Mouse (Mus musculus): ENCODE data around the gene AL731706.1. TPM values are rescaled to one million over a fixed set of nuclear protein-coding genes. Genes with fewer than 3 reads are reported as not detected.

The AL731706.1 gene
- polyA plus RNA-seq (2011; ENCODE audit: insufficient read depth, insufficient read length, low read depth, missing spikeins) = 8.8 and 13.4 TPM in 2 replicates

DNA sequence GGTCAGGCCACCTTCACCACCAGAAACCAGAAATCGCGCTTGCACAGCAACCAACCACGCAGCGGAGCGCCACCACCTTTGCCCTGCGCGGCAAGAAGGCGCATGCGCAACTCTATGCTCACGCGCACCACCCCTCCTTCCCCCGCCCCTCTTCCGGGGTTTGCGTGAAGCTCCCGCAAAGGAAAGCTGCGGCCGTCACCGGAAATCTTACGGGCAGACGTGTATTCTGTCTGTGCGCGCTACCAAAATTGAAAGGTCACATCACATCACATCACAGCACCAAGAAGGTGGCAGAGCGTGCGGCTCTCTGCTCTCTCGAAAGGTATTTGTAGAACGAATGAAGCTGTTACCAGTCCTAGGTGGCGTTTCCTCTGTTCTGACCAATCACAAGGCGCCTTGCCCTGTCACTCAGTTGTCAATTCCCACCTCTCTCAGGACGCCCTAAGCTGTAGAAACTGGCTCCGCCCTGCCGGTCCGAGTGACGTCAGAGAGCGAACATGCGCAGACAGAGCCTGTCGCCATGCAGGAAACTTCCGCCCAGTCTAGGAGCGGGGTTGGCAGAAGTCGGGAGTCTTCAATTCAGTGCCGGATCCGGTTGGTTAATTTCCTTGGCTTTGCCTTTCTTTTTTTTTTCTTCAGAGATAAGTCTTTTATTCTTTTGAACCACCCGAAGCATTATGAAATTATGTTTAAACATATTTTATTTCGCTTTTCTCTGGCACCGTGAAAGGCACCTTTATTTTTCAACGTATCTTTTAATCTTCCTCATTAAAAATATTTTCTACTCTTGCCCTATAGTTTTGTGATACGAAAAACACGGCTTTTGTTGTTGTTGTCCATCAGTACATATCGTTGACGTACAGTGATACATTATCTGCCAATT, at the start of gene AL731706.1, which contains the start of the genes Slx4ip and Mkks:
Gene AL731706.1 (minus strand): TSS at position 322 of the 883 bp plus-strand sequence.
Gene Slx4ip (plus strand): TSS at position 151 of the 883 bp plus-strand sequence.
Gene Mkks (minus strand): TSS at position 322 of the 883 bp plus-strand sequence.
- Histone ChIP-seq H3K4me3 (ENCODE audit: low read depth, low read length) (peak within 1 kb of the TSS; percentile 100), H3K4me1 (ENCODE audit: control insufficient read depth, insufficient read depth, low read length) (no peaks in the 10 kb centered on the region), H3K9me3 (replicated peaks; ENCODE audit: control insufficient read depth, insufficient read depth, low read length, poor library complexity, severe bottlenecking) (no peaks in the 10 kb centered on the region), H3K27ac (ENCODE audit: insufficient read depth, low read length) (peak within 1 kb of the TSS; percentile 58), H3K27me3 (ENCODE audit: control insufficient read depth, insufficient read depth, low read length, poor library complexity, severe bottlenecking) (no peaks in the 10 kb centered on the region), H3K36me3 (ENCODE audit: control insufficient read depth, insufficient read depth, low read length, poor library complexity, severe bottlenecking) (peaks cover 6% of the 10 kb centered on the region; the same call in 1 of the 2 replicates), H3K9ac (ENCODE audit: low read depth, poor library complexity, severe bottlenecking) (peak within 1 kb of the TSS; percentile 70)
- TF ChIP-seq POLR2A (IDR thresholded peaks at IDR 0.05; ENCODE audit: insufficient read depth, low read length) (peak; percentile 10), CTCF (IDR thresholded peaks at IDR 0.05; ENCODE audit: low read depth, low read length) (no peak), EP300 (IDR thresholded peaks at IDR 0.05; ENCODE audit: insufficient read depth, low read depth, low read length) (no peak)

DNA sequence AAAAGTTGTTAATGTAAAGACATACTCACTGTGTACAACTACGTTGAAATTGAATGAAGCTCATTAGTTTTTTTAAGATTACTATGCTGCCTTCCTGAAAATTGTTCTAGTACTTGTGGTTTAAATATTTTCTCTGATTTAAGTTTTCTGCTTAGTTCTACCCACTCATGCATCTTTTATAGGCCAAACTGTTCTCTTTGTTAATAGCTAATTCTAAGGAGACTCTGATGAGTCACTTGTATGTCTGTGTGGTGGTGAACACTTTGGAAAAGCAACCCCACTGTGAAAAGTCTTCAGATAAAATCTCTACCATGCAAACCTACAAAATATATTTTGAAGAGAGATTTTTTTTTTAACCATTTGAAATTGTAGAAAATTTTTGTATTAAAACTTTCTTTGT, 47.1 kb upstream of the AL731706.1 start:
- Histone ChIP-seq H3K27ac (ENCODE audit: insufficient read depth, low read length) (no peak overlapping the region), H3K4me3 (ENCODE audit: low read depth, low read length) (no peak overlapping the region), H3K36me3 (ENCODE audit: control insufficient read depth, insufficient read depth, low read length, poor library complexity, severe bottlenecking) (no peaks in the 10 kb centered on the region), H3K4me1 (ENCODE audit: control insufficient read depth, insufficient read depth, low read length) (no peaks in the 10 kb centered on the region), H3K9ac (ENCODE audit: low read depth, poor library complexity, severe bottlenecking) (no peak overlapping the region), H3K27me3 (ENCODE audit: control insufficient read depth, insufficient read depth, low read length, poor library complexity, severe bottlenecking) (no peaks in the 10 kb centered on the region), H3K9me3 (replicated peaks; ENCODE audit: control insufficient read depth, insufficient read depth, low read length, poor library complexity, severe bottlenecking) (no peaks in the 10 kb centered on the region)
- no peak for TF ChIP-seq EP300 (IDR thresholded peaks at IDR 0.05; ENCODE audit: insufficient read depth, low read depth, low read length)
- no peak for TF ChIP-seq CTCF (IDR thresholded peaks at IDR 0.05; ENCODE audit: low read depth, low read length)
- no peak for TF ChIP-seq POLR2A (IDR thresholded peaks at IDR 0.05; ENCODE audit: insufficient read depth, low read length)

DNA sequence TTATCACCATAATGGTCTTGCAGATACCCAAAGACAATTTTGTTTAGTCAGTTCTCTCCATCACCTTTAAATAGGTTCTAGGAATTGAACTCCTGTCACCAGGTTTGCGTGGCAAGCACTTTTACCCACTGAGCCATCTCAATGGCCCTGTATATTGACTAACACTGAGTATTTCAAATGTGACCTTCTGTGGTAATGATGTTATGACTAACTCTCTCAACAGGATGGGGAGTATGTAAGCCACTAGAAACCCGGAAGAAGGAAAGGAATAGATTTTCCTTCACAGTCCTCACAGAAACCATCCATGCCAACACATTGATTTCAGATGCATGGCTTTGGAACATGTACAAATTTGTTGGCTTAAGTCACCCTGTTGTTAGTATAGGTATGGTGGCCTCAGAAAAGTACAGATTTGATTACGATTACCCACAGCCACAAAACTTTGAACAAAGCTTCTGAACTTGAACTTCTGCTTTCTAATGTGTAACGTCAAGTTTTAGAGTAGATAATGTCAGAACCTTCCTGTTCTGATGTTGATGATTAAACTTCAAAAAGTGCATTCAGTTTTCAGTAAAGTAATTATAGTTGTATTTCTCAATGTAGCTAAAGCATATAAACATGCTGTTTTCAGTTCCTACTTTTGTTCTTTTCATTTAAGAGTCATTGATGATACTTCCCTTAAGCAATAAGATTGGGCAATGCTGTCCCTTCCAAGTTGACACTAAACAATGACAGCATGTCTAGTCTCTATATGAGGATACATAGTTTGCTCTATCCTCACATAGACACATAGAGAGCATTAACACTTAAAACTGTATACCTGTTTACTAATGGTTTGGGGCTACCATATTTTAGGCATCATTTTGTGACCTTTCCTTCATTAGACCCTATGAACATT, 45.5 kb upstream of the AL731706.1 start:
- Histone ChIP-seq H3K4me3 (ENCODE audit: low read depth, low read length) (no peak overlapping the region), H3K27ac (ENCODE audit: insufficient read depth, low read length) (no peak overlapping the region), H3K27me3 (ENCODE audit: control insufficient read depth, insufficient read depth, low read length, poor library complexity, severe bottlenecking) (no peaks in the 10 kb centered on the region), H3K36me3 (ENCODE audit: control insufficient read depth, insufficient read depth, low read length, poor library complexity, severe bottlenecking) (no peaks in the 10 kb centered on the region), H3K9me3 (replicated peaks; ENCODE audit: control insufficient read depth, insufficient read depth, low read length, poor library complexity, severe bottlenecking) (no peaks in the 10 kb centered on the region), H3K4me1 (ENCODE audit: control insufficient read depth, insufficient read depth, low read length) (no peaks in the 10 kb centered on the region), H3K9ac (ENCODE audit: low read depth, poor library complexity, severe bottlenecking) (no peak overlapping the region)
- no peak for TF ChIP-seq CTCF (IDR thresholded peaks at IDR 0.05; ENCODE audit: low read depth, low read length)
- TF ChIP-seq EP300 (IDR thresholded peaks at IDR 0.05; ENCODE audit: insufficient read depth, low read depth, low read length) = no peak
- no peak for TF ChIP-seq POLR2A (IDR thresholded peaks at IDR 0.05; ENCODE audit: insufficient read depth, low read length)

GRCm38 (mm10) chr2:136921003-136921408, 29.8 kb upstream of the AL731706.1 start:
- TF ChIP-seq CTCF (IDR thresholded peaks at IDR 0.05; ENCODE audit: low read depth, low read length) = no peak

GRCm38 (mm10) chr2:136920257-136920993, 29.2 kb upstream of the AL731706.1 start:
- Histone ChIP-seq H3K9me3 (replicated peaks; ENCODE audit: control insufficient read depth, insufficient read depth, low read length, poor library complexity, severe bottlenecking) (no peaks in the 10 kb centered on the region), H3K4me1 (ENCODE audit: control insufficient read depth, insufficient read depth, low read length) (no peaks in the 10 kb centered on the region), H3K27me3 (ENCODE audit: control insufficient read depth, insufficient read depth, low read length, poor library complexity, severe bottlenecking) (no peaks in the 10 kb centered on the region), H3K27ac (ENCODE audit: insufficient read depth, low read length) (no peak overlapping the region), H3K4me3 (ENCODE audit: low read depth, low read length) (no peak overlapping the region), H3K36me3 (ENCODE audit: control insufficient read depth, insufficient read depth, low read length, poor library complexity, severe bottlenecking) (no peaks in the 10 kb centered on the region), H3K9ac (ENCODE audit: low read depth, poor library complexity, severe bottlenecking) (no peak overlapping the region)
- TF ChIP-seq POLR2A (IDR thresholded peaks at IDR 0.05; ENCODE audit: insufficient read depth, low read length) (no peak), EP300 (IDR thresholded peaks at IDR 0.05; ENCODE audit: insufficient read depth, low read depth, low read length) (no peak), CTCF (IDR thresholded peaks at IDR 0.05; ENCODE audit: low read depth, low read length) (no peak)

More at GRCm38 (mm10) chr2:136921003-136921408, 29.8 kb upstream of the AL731706.1 start:
- Histone ChIP-seq H3K9ac (ENCODE audit: low read depth, poor library complexity, severe bottlenecking) (no peak overlapping the region), H3K36me3 (ENCODE audit: control insufficient read depth, insufficient read depth, low read length, poor library complexity, severe bottlenecking) (no peaks in the 10 kb centered on the region), H3K9me3 (replicated peaks; ENCODE audit: control insufficient read depth, insufficient read depth, low read length, poor library complexity, severe bottlenecking) (no peaks in the 10 kb centered on the region), H3K4me3 (ENCODE audit: low read depth, low read length) (no peak overlapping the region), H3K4me1 (ENCODE audit: control insufficient read depth, insufficient read depth, low read length) (no peaks in the 10 kb centered on the region), H3K27me3 (ENCODE audit: control insufficient read depth, insufficient read depth, low read length, poor library complexity, severe bottlenecking) (no peaks in the 10 kb centered on the region), H3K27ac (ENCODE audit: insufficient read depth, low read length) (no peak overlapping the region)
